Mouse (Mus musculus) cerebellum, adult (tissue): ENCODE measurements around the gene Pdlim5.

Experiments
- ATAC-seq: cut with Nextera tagmentation; 2 replicates; pipeline ENCODE4 v1.9.2; 2017; ENCODE audit warnings: mild to moderate bottlenecking, moderate library complexity, mixed read lengths; ENCODE audit not compliant: insufficient number of reproducible peaks, low FRiP score, low TSS enrichment

The Pdlim5 gene

GRCm38 (mm10) chr3:142343786-142344185 is 51.7 kb downstream of the Pdlim5 start:
- ATAC-seq: no peak

GRCm38 (mm10) chr3:142340701-142341100 is 54.8 kb downstream of the Pdlim5 start:
- ATAC-seq: no peak

GRCm38 (mm10) chr3:142339440-142340251 is 55.9 kb downstream of the Pdlim5 start:
- no peak for ATAC-seq

GRCm38 (mm10) chr3:142338058-142338457 is 57.4 kb downstream of the Pdlim5 start:
- no peak for ATAC-seq

- ATAC-seq: no peak
Measured at GRCm38 (mm10) chr3:142334496-142334895, 61.0 kb downstream of the Pdlim5 start.

- ATAC-seq: no peak
Measured at GRCm38 (mm10) chr3:142333458-142333857, 62.0 kb downstream of the Pdlim5 start.

- ATAC-seq: no peak
Measured at GRCm38 (mm10) chr3:142332716-142333115, 62.8 kb downstream of the Pdlim5 start.

- ATAC-seq: no peak
Measured at GRCm38 (mm10) chr3:142331872-142332554, 63.5 kb downstream of the Pdlim5 start.

- no peak for ATAC-seq
Measured at GRCm38 (mm10) chr3:142330425-142330824, 65.1 kb downstream of the Pdlim5 start.

GRCm38 (mm10) chr3:142323592-142323991 is 71.9 kb downstream of the Pdlim5 start:
- no peak for ATAC-seq

GRCm38 (mm10) chr3:142321930-142322329 is 73.6 kb downstream of the Pdlim5 start:
- ATAC-seq: no peak

- ATAC-seq: peak; percentile 49; the same call in 1 of the 2 replicates
Measured at GRCm38 (mm10) chr3:142318147-142318546, 77.3 kb downstream of the Pdlim5 start.

- no peak for ATAC-seq
Measured at GRCm38 (mm10) chr3:142316138-142316740, 79.3 kb downstream of the Pdlim5 start.

GRCm38 (mm10) chr3:142311075-142311474 is 84.4 kb downstream of the Pdlim5 start:
- ATAC-seq: no peak

GRCm38 (mm10) chr3:142310446-142310845 is 85.0 kb downstream of the Pdlim5 start:
- ATAC-seq: peak; percentile 49; the same call in 1 of the 2 replicates

- no peak for ATAC-seq
Measured at GRCm38 (mm10) chr3:142295287-142295676, 100.2 kb downstream of the Pdlim5 start.

GRCm38 (mm10) chr3:142294616-142295286 is 100.7 kb downstream of the Pdlim5 start:
- peak; percentile 52; the same call in 1 of the 2 replicates for ATAC-seq

GRCm38 (mm10) chr3:142293561-142293960 is 101.9 kb downstream of the Pdlim5 start:
- no peak for ATAC-seq

- ATAC-seq: peak; percentile 99
Measured at GRCm38 (mm10) chr3:142282706-142283105, 112.8 kb downstream of the Pdlim5 start.

- ATAC-seq: no peak
Measured at GRCm38 (mm10) chr3:142281656-142282055, 113.8 kb downstream of the Pdlim5 start.

GRCm38 (mm10) chr3:142281093-142281445 is 114.4 kb downstream of the Pdlim5 start:
- ATAC-seq: no peak
